Mouse (Mus musculus) liver, adult 2 months (tissue): ENCODE measurements around the gene Lrrn2.

ENCODE experiments used
- CTCF ChIP-seq: fragments of 200-500 bp; IDR thresholded peaks from 2 replicates; pipeline ENCODE4 v1.5.1; 2011; ENCODE audit warnings: low read depth, low read length, control low read depth
- POLR2A ChIP-seq: fragments of 200-500 bp; IDR thresholded peaks from 2 replicates; pipeline ENCODE4 v1.6.1; 2011; ENCODE audit warnings: low read length, control low read depth; ENCODE audit not compliant: insufficient read depth; ENCODE audit errors: extremely low read depth

GRCm38 (mm10) chr1:132870327-132870726, 9.7 kb upstream of the Lrrn2 start:
- TF ChIP-seq CTCF (no peak), POLR2A (no peak)
